Mouse (Mus musculus) megakaryocyte, embryonic 14.5 days (primary cell): Measurements from ENCODE around the gene Zfp362. TPM values are rescaled to one million over a fixed set of nuclear protein-coding genes. Genes with fewer than 3 reads are reported as not detected.

Experiments used
- H3K27me3 ChIP-seq: replicated peaks from 2 replicates; pipeline ENCODE3; 2012; ENCODE audit warnings: inconsistent platforms
- H3K36me3 ChIP-seq: replicated peaks from 2 replicates; pipeline ENCODE3; 2012; ENCODE audit warnings: low read length, inconsistent platforms, mixed read lengths
- H3K4me1 ChIP-seq: 2 replicates; pipeline ENCODE4 v1.6.1; 2012; ENCODE audit warnings: inconsistent platforms
- H3K4me3 ChIP-seq: replicated peaks from 2 replicates; pipeline ENCODE3; 2012; ENCODE audit warnings: moderate library complexity, mild to moderate bottlenecking, inconsistent platforms
- H3K9me3 ChIP-seq: 2 replicates; pipeline ENCODE4 v1.6.1; 2012; ENCODE audit warnings: inconsistent platforms
- FLI1 ChIP-seq: IDR thresholded peaks from 2 replicates; pipeline ENCODE4 v1.6.1; 2012; ENCODE audit warnings: low read length, inconsistent platforms, mixed read lengths
- GATA1 ChIP-seq: IDR thresholded peaks from 3 replicates; pipeline ENCODE4 v1.6.1; 2012; ENCODE audit warnings: mixed read lengths, low read length, inconsistent platforms, borderline replicate concordance
- polyA plus RNA-seq: library from polyadenylated mRNA; stranded (reverse); fragments of >175 nt; gene quantifications from 2 replicates; pipeline ENCODE4 v1.2.3, GENCODE M21; 2012; ENCODE audit warnings: low replicate concordance; ENCODE audit not compliant: insufficient read depth

Gene Zfp362
- polyA plus RNA-seq, 1 experiment, result 78.0 TPM

DNA sequence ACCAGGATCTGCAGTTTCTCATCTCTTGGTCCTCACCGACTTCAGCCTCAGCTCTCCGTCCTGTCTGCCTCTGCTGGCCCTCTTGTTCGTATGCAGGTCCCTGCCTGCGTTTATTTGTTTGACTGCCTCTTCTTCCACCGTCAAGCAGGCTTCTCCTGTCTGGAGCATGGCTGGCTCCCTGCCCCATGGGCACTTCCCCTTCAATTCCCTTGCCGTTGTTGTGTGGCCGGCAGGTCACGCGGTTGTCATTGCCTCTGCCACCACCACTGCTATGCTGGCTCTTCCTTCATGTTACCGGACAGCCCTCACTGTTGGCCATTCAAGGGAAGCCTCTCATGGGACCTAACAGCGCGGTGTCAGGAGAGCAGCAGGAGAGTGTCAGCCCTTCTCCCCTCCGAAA, 37.7 kb downstream of the Zfp362 start:
- Histone ChIP-seq H3K4me1 (peaks cover 16% of the 10 kb centered on the region), H3K9me3 (peaks cover 9% of the 10 kb centered on the region), H3K36me3 (peaks cover 13% of the 10 kb centered on the region), H3K4me3 (no peak overlapping the region), H3K27me3 (peaks cover 24% of the 10 kb centered on the region)
- TF ChIP-seq FLI1 (no peak), GATA1 (no peak)

DNA sequence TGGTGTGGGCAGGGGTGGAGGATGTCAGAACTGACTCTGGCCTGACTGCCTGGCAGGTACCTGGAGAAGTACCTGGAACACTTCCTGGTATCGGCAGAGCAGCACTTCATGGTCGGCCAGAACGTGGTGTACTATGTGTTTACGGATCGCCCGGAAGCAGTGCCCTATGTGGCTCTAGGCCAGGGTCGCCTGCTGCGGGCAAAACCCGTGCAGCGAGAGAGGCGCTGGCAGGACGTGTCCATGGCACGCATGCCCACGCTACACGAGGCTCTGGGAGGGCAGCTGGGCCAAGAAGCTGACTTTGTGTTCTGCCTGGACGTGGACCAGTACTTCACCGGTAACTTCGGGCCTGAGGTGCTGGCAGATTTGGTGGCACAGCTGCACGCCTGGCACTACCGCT, 38.9 kb downstream of the Zfp362 start:
- peaks cover 27% of the 10 kb centered on the region for H3K27me3 ChIP-seq
- peaks cover 1% of the 10 kb centered on the region for H3K36me3 ChIP-seq
- peaks cover 20% of the 10 kb centered on the region for H3K9me3 ChIP-seq
- peaks cover 16% of the 10 kb centered on the region for H3K4me1 ChIP-seq
- H3K4me3 ChIP-seq, result no peak overlapping the region
- no peak for TF ChIP-seq GATA1
- no peak for TF ChIP-seq FLI1

- peaks cover 2% of the 10 kb centered on the region for H3K36me3 ChIP-seq
Measured at GRCm38 (mm10) chr4:128760029-128760428, 45.8 kb downstream of the Zfp362 start.

GRCm38 (mm10) chr4:128759214-128759613, 46.6 kb downstream of the Zfp362 start:
- TF ChIP-seq FLI1 (no peak), GATA1 (no peak)
- Histone ChIP-seq H3K9me3 (peaks cover 22% of the 10 kb centered on the region), H3K4me3 (no peak overlapping the region), H3K27me3 (peaks cover 14% of the 10 kb centered on the region), H3K36me3 (peaks cover 5% of the 10 kb centered on the region), H3K4me1 (peaks cover 11% of the 10 kb centered on the region)

More at GRCm38 (mm10) chr4:128760029-128760428, 45.8 kb downstream of the Zfp362 start:
- Histone ChIP-seq H3K4me3 (no peak overlapping the region), H3K9me3 (peaks cover 22% of the 10 kb centered on the region), H3K4me1 (peaks cover 11% of the 10 kb centered on the region), H3K27me3 (peaks cover 14% of the 10 kb centered on the region)
- TF ChIP-seq GATA1 (no peak), FLI1 (no peak)

DNA sequence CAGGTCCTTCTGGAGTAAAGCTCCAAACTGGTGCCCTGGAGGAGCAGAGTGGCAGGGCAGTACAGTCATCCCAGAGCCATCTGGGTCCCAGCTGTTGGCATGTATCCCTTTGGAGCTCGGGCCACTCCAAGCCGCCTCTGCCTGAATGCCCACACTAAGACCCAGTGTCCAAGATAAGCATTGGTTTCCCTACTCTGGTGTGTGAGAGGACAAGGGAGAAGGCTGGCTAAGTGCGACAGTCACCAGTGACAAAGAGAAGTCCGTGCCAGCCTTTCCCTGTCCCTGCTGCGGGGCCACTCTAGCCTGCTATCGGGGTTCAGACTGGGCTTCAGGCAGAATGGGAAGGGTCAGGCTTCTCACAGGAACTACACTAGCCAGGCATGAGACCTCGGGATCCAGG, 49.9 kb downstream of the Zfp362 start:
- Histone ChIP-seq H3K4me3 (no peak overlapping the region), H3K9me3 (no peaks in the 10 kb centered on the region), H3K27me3 (peaks cover 5% of the 10 kb centered on the region), H3K4me1 (peaks cover 11% of the 10 kb centered on the region), H3K36me3 (peaks cover 38% of the 10 kb centered on the region)
- TF ChIP-seq FLI1, result no peak
- TF ChIP-seq GATA1, result no peak

GRCm38 (mm10) chr4:128755064-128755463, 50.8 kb downstream of the Zfp362 start, which contains the start of gene A3galt2:
Gene A3galt2, plus strand, starts transcription at chr4:128755364.
- no peak within 1 kb of the TSS for H3K4me3 ChIP-seq
- H3K9me3 ChIP-seq, result no peaks in the 10 kb centered on the region
- peaks cover 11% of the 10 kb centered on the region for H3K4me1 ChIP-seq
- TF ChIP-seq FLI1 (no peak), GATA1 (no peak)
- H3K36me3 ChIP-seq, result peaks cover 46% of the 10 kb centered on the region
- H3K27me3 ChIP-seq, result peaks cover 1% of the 10 kb centered on the region

GRCm38 (mm10) chr4:128753571-128753970, 52.3 kb downstream of the Zfp362 start:
- Histone ChIP-seq H3K9me3 (no peaks in the 10 kb centered on the region), H3K4me3 (no peak overlapping the region), H3K27me3 (no peaks in the 10 kb centered on the region), H3K36me3 (peaks cover 61% of the 10 kb centered on the region), H3K4me1 (peaks cover 11% of the 10 kb centered on the region)
- TF ChIP-seq FLI1 (no peak), GATA1 (no peak)

GRCm38 (mm10) chr4:128752031-128752757, 53.7 kb downstream of the Zfp362 start:
- H3K9me3 ChIP-seq, result no peaks in the 10 kb centered on the region
- no peak for TF ChIP-seq FLI1
- H3K4me3 ChIP-seq, result no peak overlapping the region
- peaks cover 11% of the 10 kb centered on the region for H3K4me1 ChIP-seq
- H3K27me3 ChIP-seq, result no peaks in the 10 kb centered on the region
- peaks cover 75% of the 10 kb centered on the region for H3K36me3 ChIP-seq

- TF ChIP-seq FLI1 (no peak), GATA1 (no peak)
- Histone ChIP-seq H3K27me3 (no peaks in the 10 kb centered on the region), H3K4me3 (no peak overlapping the region), H3K9me3 (no peaks in the 10 kb centered on the region), H3K36me3 (peaks cover 87% of the 10 kb centered on the region), H3K4me1 (peaks cover 6% of the 10 kb centered on the region)
Measured at GRCm38 (mm10) chr4:128751006-128751405, 54.8 kb downstream of the Zfp362 start.

DNA sequence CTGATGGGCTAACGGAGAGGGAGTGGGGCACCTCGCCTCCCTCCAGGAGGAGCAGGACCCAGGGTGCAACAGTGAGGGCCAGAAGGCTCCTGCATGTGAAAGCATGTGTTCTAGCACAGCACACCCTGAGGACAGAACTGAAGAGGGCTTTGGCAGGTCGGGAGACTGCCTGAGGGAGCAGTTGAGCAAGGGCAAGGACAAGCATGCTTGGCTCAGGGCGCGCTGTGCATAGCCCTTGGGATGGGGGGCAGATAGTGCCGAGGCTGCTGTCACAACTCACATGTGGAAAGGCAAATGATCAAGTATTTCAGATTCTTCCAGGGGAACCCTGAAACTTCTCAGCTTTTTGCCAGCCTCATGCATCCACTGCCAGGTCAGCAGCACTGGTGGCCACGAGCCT, 57.5 kb downstream of the Zfp362 start:
- TF ChIP-seq GATA1 (no peak), FLI1 (no peak)
- Histone ChIP-seq H3K4me1 (no peaks in the 10 kb centered on the region; the same call in 1 of the 2 replicates), H3K9me3 (no peaks in the 10 kb centered on the region), H3K4me3 (no peak overlapping the region), H3K36me3 (peaks cover 99% of the 10 kb centered on the region), H3K27me3 (no peaks in the 10 kb centered on the region)
